Mouse (Mus musculus): ENCODE measurements around the gene 4930513O06Rik.

- no peak for TF ChIP-seq HCFC1 (IDR thresholded peaks at IDR 0.05; ENCODE audit: borderline replicate concordance, insufficient read depth, low read length)
- TF ChIP-seq MAFK (IDR thresholded peaks at IDR 0.05; ENCODE audit: insufficient read depth, low read depth, low read length): no peak
Measured at GRCm38 (mm10) chrX:139085077-139085476, 966 bp upstream of the 4930513O06Rik start, which contains the start of gene Serpina7.

Data from ES-E14 (cell line).